Mouse (Mus musculus): ENCODE data around the gene Actl10. TPM values are rescaled to one million over a fixed set of nuclear protein-coding genes. Genes with fewer than 3 reads are reported as not detected.
A peak's percentile ranks its signal among the peaks of the same experiment; 100 is the strongest.

The Actl10 gene
- not detected for total RNA-seq (2021)
- long read RNA-seq, experiment 1, result 0 reads
- long read RNA-seq, experiment 2, result 0 reads

DNA sequence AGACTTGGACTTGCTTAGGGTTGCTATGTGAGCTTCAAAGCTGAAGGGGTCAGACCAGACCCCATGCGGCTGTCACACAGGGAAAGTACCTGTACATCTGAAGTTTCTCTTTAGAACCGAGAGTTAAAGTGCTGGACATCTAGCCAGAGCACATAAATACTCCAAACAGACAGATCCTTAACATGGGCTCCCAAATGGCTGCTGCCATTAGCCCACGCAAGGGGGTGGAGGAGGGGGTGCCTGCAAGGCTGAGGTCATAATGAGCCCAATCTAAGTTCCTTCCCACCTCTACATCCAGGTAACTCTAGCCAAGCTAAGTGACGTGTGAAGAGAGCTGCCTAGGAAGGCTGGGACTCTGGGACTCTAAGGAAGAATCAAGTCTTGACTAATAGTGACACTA is at the start of gene Actl10:
Actl10 (plus strand) TSS at position 301 of the 400 bp plus-strand sequence.
- no peak for DNase-seq (ENCODE audit: low spot score)

DNA sequence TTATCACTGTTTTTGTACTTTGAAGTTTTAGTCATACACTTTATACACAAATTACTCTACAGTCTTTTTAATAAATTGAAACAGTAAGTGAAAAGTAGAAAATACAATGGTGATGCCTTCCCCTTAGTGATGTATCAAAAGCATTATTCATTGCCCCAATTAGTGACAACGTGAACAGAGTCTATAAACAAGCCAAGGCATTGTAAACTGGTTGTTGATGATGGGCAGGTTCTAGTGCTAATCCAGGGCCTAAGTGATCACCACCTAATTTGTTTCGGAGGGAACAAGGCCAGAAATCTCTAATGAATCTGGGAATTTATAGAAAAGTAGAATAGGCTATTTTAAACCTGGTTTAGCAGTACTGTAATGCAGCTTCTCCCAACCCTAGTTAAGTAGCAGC is 44.5 kb upstream of the Actl10 start:
- no peak for DNase-seq (ENCODE audit: low spot score)

DNA sequence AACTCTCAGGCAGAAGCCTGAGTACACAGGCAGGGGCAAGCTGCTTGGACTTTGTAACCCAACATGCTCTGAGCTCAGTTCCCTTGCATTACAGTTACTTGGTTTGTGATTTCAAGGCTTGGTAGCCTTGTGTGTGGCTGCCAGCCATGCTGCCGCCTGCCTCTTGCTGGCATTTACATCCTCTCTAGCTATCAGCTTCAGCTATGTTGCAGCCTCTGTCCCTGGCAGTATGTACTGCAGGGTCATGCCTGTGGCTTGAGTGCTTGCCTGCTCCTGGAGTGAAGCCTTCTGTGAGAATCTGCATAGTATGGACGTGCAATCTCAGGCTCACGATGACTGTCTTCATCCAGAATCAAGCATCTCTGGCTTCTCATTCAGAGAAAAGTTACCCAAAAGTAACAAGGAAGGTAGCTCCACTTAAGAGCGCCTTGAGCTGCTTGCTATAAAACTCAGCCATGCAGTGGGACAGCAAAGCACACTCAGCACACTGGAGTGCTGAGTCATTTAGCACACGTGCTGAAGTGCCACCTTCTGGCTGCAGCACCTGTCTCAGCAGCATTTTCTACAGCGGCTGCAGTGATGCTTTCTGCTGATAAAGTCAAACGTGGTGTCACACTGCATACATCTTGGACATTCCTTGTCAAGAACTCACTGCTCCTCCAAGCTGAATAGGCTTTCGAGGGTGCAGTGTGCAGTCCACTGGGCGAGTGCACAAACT is 43.9 kb upstream of the Actl10 start:
- DNase-seq (ENCODE audit: low spot score), result peak; percentile 27

DNA sequence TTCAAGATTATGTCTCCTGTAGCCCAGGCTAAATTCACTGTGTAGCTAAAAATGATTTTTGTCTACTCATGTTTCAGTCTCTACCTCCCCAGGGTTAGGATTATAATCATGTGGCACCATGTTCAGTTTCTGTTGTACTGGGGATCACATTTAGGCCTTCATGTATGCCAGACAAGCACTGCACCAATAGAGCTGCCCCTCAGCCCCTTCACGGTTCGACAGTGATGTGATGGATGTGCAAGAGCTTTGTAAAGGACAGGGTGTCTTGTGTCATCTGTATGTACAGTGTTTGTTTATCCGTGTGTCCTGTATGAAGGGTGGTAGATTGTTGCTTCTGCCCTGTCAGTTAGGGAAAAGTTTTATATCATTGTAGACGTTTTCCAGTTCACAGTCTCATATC is 43.1 kb upstream of the Actl10 start:
- DNase-seq (ENCODE audit: low spot score), result no peak

DNA sequence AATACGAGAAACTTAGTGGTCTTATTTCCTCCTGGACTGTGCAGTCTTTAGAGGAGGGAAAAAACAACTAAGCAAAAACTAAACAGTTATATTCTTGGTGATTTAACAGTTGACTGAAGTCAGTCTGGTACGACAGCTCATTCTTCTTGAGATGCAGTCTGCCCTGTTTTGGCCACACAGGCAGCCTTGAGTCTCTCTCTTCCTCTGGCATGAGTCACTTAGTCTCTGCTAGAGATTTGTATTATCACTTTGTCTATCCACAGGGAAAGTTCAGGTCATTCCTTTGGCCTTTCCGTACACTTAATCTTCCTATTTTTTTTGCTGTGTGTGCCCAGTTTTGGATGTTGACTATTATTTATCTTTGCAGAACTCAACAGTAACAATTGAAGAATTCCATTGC is 41.4 kb upstream of the Actl10 start:
- DNase-seq (ENCODE audit: low spot score), result no peak

DNA sequence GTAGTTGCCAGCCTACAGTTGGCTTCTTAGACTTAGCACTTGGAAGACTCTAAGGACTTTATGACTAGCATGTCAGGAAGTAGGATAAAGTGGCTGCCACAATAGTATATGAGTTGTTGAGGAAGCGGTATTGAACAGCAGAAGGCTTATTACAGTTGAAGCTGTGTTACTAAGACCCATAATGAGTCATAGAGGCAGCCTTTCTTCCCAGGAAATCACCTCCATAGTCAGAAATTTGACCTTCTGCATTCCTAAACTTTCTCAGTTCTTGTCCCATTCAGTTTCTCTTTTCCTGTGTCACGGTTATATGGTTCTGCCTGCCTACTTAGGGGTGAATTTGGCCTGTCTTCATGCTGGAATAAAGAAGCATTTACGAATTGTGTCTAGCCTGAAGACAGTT is 34.6 kb upstream of the Actl10 start:
- no peak for DNase-seq (ENCODE audit: low spot score)

DNA sequence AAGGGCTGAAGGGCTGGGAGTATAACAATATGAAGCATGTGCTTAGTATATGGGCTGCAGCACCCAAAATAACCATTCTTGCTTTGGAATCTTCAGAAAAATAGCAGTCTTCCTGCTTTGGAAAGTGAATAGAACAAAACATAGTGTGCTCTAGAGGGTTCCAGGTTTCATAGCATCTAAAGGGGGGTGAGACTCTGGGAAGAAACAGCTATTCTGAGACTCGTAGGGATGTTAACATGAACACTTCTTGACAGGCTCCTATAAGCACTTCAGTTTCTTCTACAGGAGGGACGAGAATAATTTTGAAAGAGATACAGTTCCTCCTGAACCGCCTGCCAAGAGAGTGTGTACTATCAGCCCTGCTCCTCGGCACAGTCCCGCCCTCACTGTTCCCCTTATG is 34.2 kb upstream of the Actl10 start:
- no peak for DNase-seq (ENCODE audit: low spot score)

DNA sequence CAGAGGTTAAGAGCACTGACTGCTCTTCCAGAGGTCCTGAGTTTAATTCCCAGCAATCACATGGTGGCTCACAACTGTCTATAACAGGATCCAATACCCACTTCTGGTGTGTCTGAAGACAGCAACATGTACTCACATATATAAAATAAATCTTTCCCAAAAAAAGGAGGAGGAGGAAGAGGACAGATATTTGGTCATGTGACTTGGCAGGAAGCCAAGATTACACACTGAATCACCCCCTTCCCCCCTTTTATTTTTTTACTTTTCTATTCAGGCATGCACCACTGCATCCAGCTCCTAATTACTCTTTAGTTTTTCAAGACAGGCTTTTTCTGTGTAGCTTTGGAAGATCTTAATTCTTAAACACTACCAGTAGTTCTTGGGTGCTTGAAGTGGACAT is 30.1 kb upstream of the Actl10 start:
- no peak for DNase-seq (ENCODE audit: low spot score)

DNA sequence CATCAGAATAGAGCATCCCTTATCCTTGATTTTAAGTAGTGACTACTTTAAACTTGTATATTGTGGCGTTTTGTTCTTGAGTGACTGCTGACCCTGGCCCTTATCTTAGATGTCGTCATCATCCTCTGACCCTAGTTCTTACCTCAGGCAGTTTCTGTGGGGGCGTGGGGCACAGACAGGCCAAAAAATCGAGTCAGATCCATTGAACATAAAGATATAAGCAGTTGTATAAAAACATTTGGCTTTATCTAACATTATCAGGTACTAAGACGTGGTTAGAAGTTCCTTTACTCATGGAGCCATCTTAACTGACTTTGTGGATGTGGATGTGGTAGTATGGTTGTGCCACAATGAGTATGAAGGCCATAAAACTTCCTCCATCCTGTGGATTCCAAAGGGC is 29.2 kb upstream of the Actl10 start:
- DNase-seq (ENCODE audit: low spot score), result no peak

DNA sequence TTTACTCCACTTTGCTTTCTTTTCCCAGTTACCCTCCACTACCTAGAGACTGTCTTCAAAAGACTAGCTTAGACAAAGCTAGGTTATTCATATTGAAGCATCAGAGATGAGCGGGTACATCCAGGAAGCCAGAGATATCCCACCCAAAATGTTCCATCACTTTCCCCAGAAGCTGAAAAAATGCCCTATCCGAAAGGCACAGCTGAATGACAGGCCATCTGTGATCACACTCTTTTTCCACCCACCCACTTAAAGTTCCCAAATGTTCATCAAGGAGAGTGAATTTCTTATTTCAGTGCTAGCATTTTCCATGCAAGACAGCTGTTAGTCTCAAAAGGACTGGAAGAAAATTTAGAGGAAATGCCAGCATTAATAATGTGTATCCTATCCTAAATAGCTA is 26.3 kb upstream of the Actl10 start:
- no peak for DNase-seq (ENCODE audit: low spot score)

DNA sequence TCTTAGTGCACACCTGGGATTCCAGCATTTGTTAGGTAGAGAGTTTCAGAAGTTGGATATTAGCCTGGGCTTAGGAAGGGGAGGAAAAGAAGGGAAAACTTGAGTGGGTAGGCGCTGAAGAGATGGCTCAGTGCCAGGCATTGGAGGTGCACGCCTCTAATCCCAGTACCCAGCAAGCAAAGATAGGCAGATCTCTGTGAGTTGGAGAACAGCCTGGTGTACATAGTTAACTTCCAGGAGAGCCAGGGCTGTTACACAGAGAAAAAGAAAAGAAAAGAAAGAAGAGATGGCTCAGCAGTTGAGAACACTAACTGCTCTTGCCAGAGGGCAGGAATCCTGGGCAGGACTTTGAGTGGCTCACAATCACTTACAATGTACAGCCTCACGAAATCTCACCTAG is 25.0 kb upstream of the Actl10 start:
- no peak for DNase-seq (ENCODE audit: low spot score)

DNA sequence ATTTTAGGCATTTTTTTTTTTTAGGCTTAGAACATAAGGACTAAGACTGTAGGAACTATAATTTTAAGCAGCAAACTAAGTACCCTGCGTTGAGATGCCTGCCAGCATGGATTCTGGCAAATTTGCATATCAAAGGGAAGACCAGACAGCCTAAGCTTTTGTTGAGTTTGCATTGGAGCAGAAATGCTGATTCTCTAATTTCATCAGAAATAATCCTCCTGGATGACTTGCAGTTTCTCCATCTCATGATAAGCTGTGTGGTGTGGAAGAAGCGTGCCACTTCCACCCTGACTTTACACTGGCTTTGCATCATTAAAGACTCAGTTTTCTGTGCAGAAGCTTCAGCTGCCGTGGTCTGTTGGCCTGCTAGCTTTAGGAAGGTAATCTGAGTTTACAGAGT is 18.7 kb upstream of the Actl10 start:
- no peak for DNase-seq (ENCODE audit: low spot score)

DNA sequence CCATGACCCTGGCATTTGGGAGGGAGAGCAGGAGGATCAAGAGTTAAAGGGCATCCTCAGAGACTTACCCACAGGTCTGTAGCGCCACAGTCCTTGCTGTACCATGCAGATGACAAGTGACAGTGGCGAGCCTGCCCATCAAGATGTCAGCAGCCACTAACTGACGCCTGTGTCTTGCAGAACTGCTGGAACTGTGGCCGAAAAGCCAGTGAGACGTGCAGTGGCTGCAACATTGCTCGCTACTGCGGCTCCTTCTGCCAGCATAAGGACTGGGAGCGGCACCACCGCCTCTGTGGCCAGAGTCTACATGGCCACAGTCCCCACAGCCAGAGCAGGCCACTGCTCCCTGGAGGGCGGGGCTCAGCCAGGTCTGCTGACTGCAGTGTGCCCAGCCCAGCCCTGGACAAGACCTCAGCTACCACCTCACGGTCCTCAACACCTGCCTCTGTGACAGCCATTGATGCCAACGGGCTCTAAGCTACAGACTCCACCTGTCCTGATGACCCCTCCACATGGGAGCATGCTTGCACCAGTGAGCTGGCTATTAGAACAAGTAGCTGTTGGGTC is 16.8 kb upstream of the Actl10 start:
- no peak for DNase-seq (ENCODE audit: low spot score)

DNA sequence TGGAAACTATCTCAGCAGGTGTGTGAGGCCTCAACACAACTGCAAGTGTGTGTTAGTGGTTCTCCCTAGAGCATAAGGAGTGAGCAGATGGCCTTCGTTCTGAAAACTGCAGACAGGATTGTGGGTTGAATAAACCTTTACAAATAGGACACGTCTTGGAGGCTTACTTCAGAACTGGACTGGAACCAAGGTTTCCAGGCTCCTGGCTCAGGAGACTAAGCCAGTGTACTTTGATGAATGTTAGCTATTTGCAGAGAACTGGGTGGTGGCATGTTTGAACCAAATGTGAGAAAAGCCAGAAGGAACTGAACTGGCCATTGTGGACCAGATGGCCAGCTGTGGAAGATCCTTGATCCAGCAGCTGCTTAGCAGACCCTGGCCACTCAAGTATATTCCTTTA is 13.3 kb upstream of the Actl10 start:
- no peak for DNase-seq (ENCODE audit: low spot score)

DNA sequence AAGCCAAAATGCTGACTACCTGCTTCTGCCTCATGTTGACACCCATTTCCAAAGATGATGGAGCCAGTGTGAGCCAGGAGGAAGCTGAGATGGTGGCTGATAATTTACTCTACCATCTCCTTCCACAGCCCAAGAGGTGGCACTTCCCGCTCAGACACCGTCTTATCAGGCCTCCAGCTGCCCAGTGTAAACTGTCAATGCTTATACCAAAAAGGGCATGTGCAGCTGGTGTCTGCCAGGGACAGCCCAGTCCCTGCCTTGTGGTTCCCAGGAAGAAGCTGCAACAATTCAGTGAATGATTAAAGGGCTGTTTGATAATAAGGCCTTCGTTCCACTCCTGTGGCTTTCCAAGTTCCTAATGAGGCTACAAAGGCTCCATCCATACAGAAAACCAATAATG is 12.9 kb upstream of the Actl10 start:
- DNase-seq (ENCODE audit: low spot score), result no peak

DNA sequence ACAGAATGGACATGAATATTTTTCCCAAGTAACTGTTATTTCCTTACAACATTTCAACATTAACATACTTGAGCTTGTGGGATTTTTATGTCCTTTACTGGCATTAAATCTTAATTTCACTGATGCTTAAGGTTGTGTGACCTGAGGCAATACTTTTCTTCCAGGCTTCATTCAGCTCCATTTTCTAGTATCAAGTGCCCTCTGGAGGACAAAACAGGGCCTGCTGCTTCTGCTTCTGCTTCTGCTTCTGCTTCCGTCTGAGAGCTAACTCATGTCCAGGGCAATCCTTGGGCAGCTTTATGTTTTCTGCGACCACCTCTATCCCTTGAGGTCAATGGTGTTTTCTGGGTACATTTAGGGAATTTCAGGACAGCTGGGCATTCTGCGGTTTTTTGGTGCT is 11.9 kb upstream of the Actl10 start:
- peak; percentile 52 for DNase-seq (ENCODE audit: low spot score)

DNA sequence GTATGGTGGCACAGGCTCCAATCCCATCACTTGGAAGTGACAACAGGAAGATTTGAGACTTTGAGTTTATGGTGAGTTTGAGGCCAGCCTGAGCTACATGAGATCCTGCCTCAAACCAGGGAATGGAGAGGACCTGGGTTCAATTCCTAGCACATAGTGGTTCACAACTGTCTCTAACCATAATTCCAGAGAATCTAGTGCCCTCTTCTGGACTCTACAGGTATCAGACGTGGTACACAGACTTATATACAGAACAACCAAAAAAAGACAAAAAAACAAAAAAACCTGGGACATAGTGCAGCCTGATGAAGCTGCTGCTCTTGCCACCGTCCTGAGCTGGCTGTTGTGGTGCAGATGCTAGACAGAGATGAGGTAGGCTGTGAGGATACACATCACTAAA is 9.9 kb upstream of the Actl10 start:
- DNase-seq (ENCODE audit: low spot score), result no peak

DNA sequence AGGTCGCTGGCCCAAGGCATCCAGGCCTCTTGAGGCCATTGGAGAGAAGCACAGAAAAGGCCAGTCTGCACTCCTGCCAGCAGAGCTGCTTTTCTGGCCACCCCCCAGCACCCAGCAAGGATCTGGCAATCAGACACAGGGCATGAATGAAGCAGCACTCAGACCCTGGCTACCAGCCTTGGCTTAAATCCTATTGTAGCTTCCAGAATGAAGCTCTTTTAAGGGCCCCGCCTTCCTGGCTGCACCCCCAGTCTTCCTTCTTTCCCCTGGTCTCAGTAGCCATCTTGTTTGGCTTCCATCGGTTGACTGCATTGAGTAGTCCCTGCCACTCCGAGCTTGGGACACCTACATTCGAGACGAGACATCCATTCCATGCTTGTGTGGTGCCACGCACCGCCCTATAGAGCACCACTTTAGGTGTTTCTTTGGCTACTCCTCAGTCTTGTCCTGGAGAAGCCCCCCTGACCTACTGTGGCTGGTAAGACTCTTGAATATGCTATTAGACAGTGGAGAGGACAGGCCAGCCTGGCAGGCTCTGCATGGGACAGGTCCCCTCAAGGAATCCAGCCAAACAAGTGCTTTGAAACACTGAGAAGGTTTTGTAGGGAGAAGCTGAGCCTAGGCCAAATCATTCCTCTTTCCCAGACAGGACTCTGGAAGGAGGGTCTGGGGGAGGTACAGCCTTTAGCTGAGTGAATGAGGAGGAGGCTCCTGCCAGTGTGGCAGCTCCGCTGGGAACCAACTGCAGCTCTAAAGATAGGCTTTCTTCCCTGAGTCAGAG is 7.8 kb upstream of the Actl10 start:
- DNase-seq (ENCODE audit: low spot score), result peak; percentile 76

DNA sequence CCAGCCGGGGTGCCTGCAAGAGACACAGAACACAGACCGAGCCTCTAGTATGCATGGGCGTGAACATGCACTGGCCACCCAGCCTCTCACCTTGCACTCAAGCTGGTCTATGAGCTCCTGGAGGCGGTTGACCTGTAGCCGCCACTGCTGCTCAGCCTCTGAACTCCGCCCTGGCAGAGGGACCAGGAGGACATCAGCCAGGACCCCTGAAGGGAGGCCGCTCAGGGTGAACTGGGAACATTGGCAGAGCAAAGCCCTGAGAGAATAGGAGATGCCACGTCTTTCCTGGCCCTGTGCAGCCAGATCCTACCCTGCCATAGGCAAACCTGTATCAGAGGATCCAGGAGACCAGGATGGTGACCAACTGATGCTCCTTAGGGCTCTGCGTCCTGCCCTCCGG is 4.9 kb upstream of the Actl10 start, which contains the start of gene 1700003F12Rik:
1700003F12Rik (plus strand) TSS at position 375 of the 400 bp plus-strand sequence.
- no peak for DNase-seq (ENCODE audit: low spot score)

DNA sequence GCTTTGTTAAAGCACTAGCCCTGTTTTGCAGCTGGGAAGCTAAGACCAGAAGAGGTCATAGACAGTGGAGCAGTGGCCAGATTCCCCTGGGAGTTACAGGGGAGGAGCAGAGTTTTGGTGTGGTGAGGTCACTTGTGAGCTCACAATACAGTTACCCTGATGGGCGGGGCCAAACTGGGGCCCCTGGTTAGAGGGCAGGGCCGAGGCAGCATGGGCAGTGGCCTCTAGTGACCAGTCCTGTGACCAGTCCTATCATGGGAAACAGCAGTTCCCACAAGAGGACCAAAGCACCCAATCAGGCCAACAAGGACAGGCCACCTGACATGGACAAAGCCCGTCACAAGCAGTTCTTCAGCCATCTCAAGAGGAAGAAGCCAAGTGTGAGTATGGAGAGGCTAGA is 2.9 kb upstream of the Actl10 start:
- DNase-seq (ENCODE audit: low spot score), result peak; percentile 32

DNA sequence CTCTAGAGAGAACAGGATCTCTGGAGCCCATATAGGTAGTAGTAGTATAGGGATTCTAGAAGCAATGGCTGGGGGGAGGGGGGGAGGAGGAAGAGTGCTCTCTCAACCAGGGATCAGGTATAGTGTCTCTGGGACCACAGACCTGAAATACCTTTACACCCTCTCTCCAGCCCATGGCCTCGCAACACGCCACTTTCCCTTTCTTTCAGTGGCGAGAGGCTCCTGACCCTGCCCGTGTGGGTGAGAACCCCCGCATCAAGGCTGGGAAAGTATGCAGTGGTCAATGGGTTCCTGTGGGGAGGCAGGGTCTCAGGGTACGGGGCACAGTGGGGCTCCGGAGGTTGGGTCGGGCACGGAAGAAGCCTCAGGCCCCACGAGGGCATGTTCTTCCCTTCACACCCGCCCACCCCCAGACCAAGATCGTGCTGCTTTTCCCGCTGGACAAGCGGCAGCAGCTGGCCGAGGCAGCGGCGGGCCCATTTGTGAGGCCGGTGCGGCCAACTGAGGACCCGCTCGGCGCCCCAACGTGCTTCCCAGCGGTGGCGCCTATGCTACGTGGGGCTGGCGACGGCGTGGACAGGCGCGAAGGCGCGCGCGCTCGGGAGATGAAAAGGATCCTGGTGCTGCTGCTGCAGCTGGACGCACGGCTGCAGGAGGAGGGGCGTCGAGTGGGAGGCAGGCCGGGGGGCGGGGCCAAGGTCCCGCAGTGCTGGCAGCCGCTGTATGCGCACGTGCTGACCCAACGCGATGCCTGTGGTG is 2.3 kb upstream of the Actl10 start:
- peak; percentile 38 for DNase-seq (ENCODE audit: low spot score)

DNA sequence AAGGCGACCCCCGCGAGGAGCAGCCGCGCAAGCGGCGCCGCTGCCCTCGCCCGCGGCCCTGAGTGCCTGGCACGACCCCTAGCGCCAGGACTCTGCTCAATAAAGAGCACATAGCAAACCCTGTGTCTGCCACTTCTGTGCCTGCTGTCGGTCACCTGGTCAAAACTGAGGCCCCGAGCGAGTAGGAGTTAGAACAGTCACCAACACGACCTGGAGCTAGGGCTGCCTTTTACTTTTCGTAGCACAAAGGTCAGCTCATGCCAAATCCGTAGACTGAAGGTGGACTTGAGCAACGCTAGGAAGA is 1.7 kb upstream of the Actl10 start:
- no peak for DNase-seq (ENCODE audit: low spot score)

Data from gastrocnemius, adult 18-20 months (tissue).